Mouse (Mus musculus): ENCODE results near the gene Ranbp17.

DNA sequence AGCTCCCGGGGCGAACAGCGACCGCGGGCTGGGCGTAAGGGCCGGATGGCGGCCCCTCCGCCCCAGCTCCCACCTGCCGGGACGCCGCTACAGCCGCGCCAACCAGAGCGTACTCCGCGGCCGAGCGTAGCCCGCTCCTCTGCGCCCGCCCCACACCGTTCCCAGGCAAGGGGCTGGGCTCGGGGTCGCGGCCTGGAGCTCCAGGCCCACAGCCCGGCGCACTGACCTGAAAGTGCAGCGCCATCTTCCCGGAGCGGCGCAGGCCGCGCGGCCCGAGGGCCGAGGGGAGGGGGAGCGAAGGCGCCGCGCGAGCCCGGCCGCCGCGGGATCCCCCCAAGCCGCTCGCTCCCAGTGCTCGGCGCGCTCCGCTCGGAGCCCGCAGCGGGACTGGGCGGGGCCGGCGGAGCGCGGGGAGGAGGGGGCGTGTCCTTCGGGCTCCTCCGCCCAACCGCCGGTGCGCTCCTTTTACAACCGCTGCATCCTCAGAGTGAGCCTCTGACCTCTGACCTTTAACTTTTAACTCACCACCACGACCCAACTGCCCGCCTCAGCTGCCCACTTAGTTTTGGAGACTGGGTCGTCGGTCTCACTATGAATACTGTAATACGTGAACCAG lies at the start of gene Ranbp17:
- TF ChIP-seq CTCF (IDR thresholded peaks at IDR 0.05; ENCODE audit: low read depth, low read length) (no peak), POLR2A (IDR thresholded peaks at IDR 0.05; ENCODE audit: borderline replicate concordance, low read depth, low read length) (no peak)
